Mouse (Mus musculus): ENCODE measurements around the gene Hoxa5. TPM values are rescaled to one million over a fixed set of nuclear protein-coding genes. Genes with fewer than 3 reads are reported as not detected.
A peak's percentile ranks its signal among the peaks of the same experiment; 100 is the strongest.

The Hoxa5 gene
- total RNA-seq, 1 experiment from 2014 or later: not detected

DNA sequence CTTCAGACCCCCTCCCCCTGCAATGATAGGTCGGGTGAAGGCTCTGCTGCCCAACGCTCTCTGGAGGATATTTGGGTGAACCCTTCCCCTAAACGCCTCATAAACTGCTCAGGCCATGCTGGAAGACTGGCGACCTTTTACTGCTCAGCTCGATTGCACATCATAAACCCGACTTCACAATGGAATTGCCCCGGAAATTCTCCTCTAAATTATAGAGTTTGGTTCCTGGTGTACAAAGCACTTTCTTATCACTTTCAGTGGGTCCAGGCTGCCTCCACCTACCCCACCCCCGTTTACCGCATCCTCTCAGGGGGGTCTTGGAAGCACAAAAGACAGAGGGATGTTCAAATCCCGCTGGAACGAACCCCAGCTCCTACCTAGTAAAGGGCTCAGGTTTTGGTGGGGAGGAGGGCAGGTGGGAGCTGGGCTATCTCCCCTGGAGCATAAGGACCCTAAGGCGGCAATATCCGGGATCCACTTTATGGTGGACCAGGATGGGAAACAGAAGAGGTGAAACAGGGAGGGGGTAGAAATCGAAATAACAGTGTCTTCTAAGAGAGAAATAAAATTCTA lies 14.3 kb upstream of the Hoxa5 start:
- ATAC-seq (ENCODE audit: extremely low read depth, insufficient number of reproducible peaks, low FRiP score, poor library complexity, severe bottlenecking): no peak

DNA sequence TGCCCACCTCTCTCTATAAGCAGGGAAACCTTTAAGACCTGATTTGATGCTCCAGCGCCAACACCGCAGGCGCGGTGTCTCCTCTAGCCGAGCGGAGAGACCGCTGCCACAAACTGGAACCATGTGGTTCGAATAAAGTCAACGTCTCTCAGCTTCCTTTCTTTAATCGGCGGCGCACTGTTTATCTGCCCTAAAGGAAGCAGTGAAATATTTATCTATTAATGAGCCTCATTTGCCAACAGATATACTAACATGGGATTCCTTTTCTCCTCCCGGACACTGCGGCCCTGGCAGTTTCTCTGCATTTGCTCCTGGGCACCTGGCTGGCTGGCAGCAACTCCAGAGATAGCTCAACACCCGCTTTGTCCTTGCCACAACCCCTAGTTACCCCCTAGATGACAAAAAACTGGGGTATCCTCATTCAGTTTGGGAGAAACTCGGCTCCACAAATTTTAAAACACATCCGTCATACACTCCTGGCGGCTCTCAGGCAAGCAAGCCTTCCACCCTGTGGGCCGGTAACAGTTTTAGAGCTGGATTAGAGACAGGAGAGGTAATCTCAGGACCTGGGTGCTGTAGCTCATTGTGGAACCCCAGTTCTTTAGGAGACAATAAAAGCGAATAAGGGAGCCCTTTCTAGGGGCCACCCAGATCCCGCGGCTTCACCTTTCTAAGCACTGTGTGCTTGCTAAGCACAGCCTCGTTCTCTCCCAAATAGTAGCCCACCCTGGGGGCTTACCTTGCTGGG lies 13.7 kb upstream of the Hoxa5 start:
- no peak for ATAC-seq (ENCODE audit: extremely low read depth, insufficient number of reproducible peaks, low FRiP score, poor library complexity, severe bottlenecking)

DNA sequence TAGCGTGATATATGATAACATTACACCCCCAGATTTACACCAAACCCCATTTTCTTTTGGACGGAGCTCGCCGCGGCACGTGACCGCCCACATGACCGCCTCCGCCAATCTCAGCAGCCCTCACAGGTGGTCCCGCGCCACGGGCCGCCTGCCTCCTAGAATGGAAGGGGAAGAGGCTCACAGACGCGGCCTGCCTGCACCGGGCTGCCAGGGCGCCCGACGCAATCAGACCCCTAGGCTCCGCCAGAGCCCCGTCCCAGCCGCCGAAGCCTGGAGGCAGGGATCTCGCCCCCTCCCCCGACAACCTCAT lies 13.0 kb upstream of the Hoxa5 start:
- ATAC-seq (ENCODE audit: extremely low read depth, insufficient number of reproducible peaks, low FRiP score, poor library complexity, severe bottlenecking): no peak

DNA sequence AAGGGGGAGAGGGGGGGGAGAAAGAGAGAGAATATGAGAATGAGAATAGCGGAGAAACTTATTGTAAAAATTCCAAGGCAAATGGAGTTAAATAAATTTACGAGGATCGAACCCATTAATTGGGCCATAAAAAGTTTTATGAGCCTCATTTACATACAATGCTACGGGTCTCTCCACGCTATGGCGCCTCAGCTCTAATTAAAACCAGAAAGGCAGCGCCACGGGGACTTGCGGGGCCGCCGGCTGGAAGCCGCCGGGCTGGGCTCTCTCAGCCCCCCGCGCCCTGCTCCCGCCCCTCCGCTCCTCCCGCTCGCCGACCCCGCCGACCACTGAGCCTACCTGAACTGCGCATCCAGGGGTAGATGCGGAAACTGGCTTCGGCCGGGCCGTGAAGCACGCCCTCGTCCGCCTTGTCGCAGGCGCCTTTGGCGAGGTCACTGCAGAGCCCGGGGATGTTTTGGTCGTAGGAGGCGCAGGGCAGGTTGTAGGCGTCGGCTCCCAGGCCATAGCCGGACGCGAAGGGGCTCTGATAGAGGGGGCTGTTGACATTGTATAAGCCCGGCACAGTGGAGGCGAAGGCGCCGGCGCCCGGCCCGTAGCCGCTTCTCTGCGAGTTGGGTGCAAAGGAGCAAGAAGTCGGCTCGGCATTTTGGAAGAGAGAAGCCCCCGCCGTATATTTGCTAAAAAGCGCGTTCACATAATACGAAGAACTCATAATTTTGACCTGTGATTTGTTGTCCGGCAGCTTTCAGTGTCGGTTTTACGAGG lies 12.5 kb upstream of the Hoxa5 start:
- no peak for ATAC-seq (ENCODE audit: extremely low read depth, insufficient number of reproducible peaks, low FRiP score, poor library complexity, severe bottlenecking)

DNA sequence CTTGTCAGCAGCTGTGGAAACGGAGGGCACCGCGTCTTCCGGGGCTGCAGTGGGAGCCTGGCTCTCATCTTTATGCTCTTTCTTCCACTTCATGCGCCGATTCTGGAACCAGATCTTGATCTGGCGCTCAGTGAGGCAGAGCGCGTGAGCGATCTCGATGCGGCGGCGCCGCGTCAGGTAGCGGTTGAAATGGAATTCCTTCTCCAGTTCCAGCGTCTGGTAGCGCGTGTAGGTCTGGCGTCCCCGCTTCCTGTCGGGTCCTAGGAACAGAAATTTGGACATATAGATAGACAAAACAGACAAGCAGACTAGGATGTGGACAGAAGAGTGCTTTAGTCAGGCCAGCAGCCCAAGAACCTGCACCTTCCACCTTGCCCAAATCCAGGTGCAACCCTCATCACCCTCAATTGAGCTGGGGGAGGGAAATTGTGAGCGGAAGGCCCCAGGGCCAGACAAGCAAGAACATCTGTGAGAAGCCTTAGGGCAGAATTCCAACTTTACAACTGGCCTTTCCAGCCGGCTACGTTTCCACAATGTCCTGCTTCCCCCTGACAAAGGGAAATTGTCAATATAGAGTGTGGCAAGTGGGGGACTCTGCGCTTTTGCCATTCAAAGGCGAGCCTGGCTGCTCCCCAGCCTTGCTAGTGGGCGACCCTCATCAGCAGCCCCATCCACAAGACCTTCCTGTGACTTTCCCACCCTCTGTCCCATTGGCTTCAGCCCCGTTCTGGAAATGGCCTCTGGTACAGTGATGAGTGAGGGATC lies 11.6 kb upstream of the Hoxa5 start:
- no peak for ATAC-seq (ENCODE audit: extremely low read depth, insufficient number of reproducible peaks, low FRiP score, poor library complexity, severe bottlenecking)

DNA sequence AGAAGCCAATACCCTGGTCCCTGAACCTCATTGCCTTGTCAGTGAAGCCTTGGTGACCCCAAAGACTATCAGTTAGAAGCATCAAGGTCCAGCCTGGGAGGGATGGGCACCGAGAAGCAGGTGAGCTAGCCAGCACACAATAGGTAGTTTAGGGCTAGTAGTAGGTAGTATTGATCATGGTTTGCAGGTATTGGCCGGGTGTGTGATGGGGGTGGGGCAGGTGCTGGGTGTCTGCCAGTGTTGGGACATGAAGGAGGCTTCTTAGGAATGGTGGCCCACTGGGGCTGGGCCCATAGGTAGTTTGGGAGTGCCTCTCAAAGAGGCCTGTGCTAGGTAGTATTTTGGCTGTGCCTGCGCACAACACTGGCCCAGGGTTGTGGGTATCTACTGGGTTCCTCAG lies 10.7 kb upstream of the Hoxa5 start:
- no peak for ATAC-seq (ENCODE audit: extremely low read depth, insufficient number of reproducible peaks, low FRiP score, poor library complexity, severe bottlenecking)

DNA sequence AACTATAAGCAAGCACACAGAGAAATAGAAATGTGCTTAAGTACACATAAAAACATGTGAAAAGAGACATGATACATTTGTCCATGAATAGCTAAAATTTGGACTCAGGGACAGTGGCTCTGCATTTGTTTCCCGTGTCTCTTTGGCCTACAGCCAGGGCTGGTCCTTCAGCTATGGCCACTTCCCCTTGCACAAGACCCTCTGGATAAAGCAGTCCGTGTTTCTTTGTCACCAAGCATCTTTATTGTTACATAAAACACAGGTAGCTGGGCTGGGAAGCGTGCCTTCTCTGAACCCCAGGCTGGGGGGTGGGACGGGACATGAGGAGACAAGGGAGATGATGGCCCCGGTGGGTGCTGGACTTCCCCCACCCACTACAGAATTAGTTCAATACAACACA lies 9.9 kb upstream of the Hoxa5 start:
- ATAC-seq (ENCODE audit: extremely low read depth, insufficient number of reproducible peaks, low FRiP score, poor library complexity, severe bottlenecking): no peak

DNA sequence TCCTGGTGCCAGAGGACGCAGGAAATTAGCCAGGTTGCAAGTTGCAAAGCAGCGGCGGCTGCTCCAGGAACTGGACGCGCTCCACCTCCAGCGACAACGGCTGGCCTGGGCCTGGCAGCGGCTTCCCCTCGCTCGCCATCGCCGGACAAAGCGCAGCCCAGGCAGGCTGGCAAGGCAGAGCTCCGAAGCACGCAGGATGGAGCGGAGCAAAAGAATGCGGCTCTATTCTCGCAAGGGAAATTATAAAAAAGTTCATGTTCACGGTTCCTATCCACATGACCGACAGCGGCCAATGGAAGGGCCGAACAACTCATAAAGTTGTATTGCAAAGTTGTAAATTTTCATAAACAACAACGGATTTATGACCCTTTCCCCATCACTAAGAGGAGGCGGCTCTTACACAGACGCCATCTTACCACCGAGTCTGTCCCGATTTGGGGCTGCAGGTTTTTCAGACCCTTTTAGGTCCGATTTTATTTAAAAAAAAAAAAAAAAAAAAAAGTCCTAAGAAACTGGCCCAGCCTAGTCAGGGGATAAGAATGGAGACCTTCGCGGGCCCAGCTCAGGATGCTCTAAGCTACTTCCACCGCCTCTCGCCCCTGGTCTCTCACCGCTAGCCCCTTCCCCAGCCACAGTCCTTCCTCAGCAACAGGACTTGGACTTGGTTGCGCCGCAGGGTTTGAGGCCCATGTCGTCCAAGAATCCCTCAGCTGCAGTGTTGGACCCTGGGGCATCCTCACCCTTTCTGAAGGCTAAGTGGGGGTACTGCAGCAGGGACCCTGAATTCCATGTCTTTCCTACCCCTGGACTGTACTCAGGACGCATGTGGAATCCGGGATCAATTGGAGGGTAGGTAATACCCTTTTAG lies 9.0 kb upstream of the Hoxa5 start, which contains the start of the genes Hoxa3 and Gm28308:
TSS of gene Hoxa3 (minus strand) at position 218 of the 868 bp plus-strand sequence.
TSS of gene Gm28308 (minus strand) at position 221 of the 868 bp plus-strand sequence.
- ATAC-seq (ENCODE audit: extremely low read depth, insufficient number of reproducible peaks, low FRiP score, poor library complexity, severe bottlenecking): no peak

DNA sequence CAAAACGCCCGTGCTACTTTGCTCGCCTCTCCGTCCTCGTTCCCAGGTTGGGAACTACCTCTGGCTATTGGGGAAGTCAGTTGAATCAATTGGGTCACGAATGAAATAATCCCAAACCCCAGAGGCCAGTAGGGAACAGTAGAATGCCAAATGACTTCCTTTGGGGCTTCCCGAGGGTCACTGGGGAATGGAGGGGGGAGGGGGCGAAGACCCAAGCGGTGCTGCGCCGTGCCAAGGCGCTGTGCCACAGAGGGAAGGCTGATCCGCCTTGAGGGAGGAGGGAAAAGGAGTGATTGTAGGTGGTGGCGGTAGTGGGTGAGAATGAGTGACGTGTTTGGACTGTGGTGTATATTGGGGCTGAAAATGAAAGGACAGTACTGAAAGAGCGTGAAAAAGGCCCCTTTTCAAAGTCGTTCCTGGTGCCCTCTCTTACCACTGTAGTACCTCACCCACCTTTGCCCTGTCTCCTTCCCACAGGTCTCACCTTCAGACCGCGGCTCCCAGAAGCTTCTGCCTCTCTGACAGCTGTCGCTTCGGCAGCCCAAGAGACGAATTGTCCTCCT lies 8.2 kb upstream of the Hoxa5 start:
- ATAC-seq (ENCODE audit: extremely low read depth, insufficient number of reproducible peaks, low FRiP score, poor library complexity, severe bottlenecking): no peak

DNA sequence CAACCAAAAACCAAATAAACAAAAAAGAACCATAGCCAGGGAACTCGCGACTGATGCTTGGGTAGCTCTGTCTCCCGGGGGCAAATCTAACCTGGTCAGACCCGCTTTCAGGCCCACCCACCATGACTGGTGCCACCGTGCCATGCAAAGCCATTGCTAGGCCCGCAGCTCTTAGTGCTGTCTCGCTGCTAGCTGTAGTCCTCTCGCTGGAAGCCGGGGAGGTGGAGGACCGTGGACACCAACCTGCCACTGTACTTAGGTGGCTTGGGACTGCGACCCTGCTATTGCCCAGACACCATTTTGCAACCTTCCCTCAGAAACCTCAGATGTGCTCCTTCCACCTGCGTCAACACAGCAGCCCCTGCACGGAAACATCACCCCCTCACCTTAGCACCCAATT lies 7.6 kb upstream of the Hoxa5 start:
- ATAC-seq (ENCODE audit: extremely low read depth, insufficient number of reproducible peaks, low FRiP score, poor library complexity, severe bottlenecking): no peak

DNA sequence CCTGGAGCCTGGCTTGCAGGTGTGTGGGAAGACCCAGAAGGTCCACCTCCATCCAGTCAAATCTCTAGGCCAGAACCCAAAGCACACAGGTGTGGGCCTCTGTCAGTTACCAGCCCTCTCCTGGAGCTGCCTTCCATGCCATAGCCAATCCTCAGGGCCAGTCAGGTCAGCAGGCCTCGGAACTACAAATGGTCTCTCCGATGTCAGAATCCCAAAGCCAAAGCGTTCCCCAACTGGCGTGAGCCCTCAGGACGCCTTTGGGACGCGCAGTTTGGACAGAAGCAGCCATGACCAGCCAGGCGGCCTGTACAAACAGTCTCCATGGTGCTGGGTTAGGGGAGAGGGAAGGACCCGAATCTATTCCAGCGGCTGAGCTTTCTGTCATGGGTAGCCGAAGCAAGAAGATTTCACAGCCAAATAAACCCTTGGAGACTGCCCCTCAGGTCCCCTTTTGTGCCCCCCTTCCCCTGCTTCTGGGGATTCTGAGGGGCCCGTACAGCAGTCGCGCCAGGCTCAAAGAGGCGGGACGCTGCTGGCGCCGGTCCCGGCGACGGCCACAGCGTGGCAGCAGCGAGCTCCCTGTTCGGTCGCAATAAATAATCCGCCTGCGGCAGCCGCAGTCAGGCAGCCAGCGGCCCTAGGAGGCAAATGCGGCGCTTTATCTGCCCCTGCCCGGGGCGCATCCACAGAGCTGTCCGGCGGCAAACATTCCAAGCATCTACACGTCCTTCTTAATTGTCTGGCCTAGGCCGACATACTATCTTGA lies 7.0 kb upstream of the Hoxa5 start:
- peak; percentile 59 for ATAC-seq (ENCODE audit: extremely low read depth, insufficient number of reproducible peaks, low FRiP score, poor library complexity, severe bottlenecking)

DNA sequence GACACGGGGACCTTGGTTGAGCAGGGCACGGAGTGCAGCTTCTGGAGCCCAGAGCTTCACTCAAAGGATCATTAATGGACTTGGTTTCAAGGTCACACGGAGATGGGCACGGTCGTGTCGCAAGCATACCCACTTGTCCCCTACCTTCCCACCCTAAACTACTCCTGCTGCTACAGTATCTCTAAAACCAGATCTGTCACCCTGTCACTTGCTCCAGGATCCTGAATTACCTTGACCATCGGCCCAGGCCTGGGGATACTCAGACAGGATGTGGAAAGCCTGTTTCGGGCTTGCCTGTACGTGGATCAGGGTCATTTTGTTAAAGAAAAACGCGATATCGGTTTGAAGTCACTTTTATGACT lies 5.3 kb upstream of the Hoxa5 start:
- no peak for ATAC-seq (ENCODE audit: extremely low read depth, insufficient number of reproducible peaks, low FRiP score, poor library complexity, severe bottlenecking)

DNA sequence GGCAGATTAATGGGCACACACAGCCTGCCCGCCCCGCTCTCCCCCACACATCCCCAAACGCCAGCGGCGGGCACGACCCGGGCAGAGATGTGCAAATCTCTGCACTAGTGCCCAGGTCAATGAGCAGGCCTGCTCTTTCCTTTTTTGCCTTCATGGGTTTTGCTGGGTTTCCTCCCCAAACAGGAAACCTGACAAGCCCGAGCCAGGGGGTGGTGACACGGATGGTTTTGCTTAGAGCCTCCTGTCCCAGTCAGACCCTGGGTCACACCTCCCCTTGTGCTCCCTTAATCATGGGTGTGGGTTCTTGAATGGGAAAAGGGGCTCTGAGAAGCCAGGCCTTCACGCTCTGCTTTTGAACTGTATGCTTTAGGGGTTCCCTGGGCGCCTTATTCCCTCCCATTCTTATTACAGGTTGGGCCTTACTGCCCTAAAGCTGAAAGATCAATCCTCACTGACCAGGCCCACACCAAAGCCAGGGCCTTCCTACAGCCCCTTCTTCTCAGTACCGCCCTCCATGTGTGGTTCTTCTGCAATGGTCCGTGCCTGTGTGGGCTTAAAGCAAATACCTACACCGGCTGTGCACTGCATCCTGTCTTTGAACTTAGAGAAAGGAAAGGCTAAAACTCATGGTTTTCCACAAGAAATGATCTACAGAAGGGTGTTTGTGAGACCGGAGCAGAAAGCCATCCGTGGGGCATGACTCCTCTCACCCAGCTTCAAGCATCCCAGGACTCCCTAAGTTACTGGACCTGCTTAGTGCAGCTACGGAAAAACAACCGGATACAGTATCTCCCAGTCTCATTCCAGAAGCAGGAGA lies 4.7 kb upstream of the Hoxa5 start:
- ATAC-seq (ENCODE audit: extremely low read depth, insufficient number of reproducible peaks, low FRiP score, poor library complexity, severe bottlenecking): no peak

DNA sequence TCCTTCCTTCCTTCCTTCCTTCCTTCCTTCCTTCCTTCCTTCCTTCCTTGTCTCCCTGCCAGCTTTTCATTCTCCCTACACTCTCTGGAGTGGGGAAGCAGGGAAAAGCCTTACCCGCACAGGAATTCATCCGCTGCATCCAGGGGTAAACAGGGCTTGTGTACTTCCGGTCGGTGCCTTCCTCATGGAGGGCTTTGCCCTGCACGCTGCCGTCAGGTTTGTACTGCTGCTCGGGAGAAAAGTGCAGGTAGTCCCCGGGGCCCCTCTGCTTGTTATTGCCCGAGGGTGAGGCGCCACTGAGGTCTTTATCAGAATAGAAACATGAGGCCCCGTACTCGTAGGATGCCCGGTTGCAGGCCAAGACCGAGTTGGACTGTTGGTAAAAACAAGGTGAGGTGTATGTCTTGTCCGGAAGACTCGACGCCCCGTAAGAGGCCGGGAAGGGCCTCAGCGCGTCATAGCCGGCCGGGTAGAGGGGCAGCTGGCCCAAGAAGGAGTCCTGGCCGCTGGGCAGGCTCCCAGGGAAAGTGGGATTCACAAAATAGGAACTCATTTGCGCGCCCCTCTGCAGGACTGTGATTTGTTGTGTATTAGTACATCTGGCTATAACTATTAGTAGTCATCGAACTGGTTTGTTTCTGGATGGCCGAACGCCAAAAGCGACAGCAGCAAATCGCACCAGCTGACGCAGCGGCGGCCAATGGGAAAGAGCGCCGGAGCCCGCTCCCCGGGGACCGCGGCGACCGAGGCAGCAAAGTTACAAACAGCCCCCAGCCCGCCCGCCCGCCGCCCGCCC lies 3.9 kb upstream of the Hoxa5 start, which contains the start of gene Hoxa6:
TSS of gene Hoxa6 (minus strand) at position 651 of the 796 bp plus-strand sequence.
- no peak for ATAC-seq (ENCODE audit: extremely low read depth, insufficient number of reproducible peaks, low FRiP score, poor library complexity, severe bottlenecking)

DNA sequence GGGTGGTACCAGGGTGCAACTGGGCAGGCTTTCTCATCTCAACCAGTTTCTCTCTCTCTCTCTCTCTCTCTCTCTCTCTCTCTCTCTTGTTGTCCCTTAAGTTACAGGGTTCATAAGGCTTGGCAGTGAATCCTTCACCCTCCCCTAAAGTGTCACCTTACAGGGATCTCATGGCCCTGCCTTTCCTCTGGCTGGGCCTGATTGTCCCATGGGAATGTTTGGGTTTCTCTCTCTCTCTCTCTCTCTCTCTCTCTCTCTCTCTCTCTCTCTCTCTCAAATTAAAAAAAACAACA lies 3.2 kb upstream of the Hoxa5 start:
- ATAC-seq (ENCODE audit: extremely low read depth, insufficient number of reproducible peaks, low FRiP score, poor library complexity, severe bottlenecking): no peak

Data from neutrophil, adult 5-6 weeks (primary cell).